Mouse (Mus musculus): Measurements from ENCODE around the gene Ly6g6f. TPM values are rescaled to one million over a fixed set of nuclear protein-coding genes. Genes with fewer than 3 reads are reported as not detected.

Gene Ly6g6f
- polyA plus RNA-seq, 1 experiment from 2014 or later: 0.18 TPM

- H3K9me3 ChIP-seq: no peaks in the 10 kb centered on the region
- H3K4me2 ChIP-seq: peak within 1 kb of the TSS; percentile 45
- peaks cover 32% of the 10 kb centered on the region for H3K4me1 ChIP-seq
- ATAC-seq (ENCODE audit: insufficient number of reproducible peaks, insufficient read depth, low FRiP score, low TSS enrichment, low read depth): no peak
- WGBS: 5% methylated on average over 10 of the region's 10 CpGs
- peaks cover 16% of the 10 kb centered on the region for H3K27me3 ChIP-seq
- H3K9ac ChIP-seq: no peak within 1 kb of the TSS; the same call in 1 of the 2 replicates
- no peaks in the 10 kb centered on the region for H3K36me3 ChIP-seq
- peak within 1 kb of the TSS; percentile 20; the same call in 1 of the 2 replicates for H3K4me3 ChIP-seq
- peak within 1 kb of the TSS; percentile 55; the same call in 1 of the 2 replicates for H3K27ac ChIP-seq
These were observed 8.8 kb downstream of the Ly6g6f start, which contains the start of gene Ly6g6e for GRCm38 (mm10) chr17:35076507-35077176. Gene Ly6g6e (plus strand): TSS chr17:35076902.

- H3K9me3 ChIP-seq: no peaks in the 10 kb centered on the region
- 41% methylated on average over 17 of the region's 17 CpGs for WGBS
- H3K4me3 ChIP-seq: no peak overlapping the region
- no peak overlapping the region for H3K27ac ChIP-seq
- no peak overlapping the region for H3K9ac ChIP-seq
- peaks cover 32% of the 10 kb centered on the region for H3K4me1 ChIP-seq
- no peaks in the 10 kb centered on the region for H3K36me3 ChIP-seq
- H3K27me3 ChIP-seq: peaks cover 13% of the 10 kb centered on the region
- no peak for ATAC-seq (ENCODE audit: insufficient number of reproducible peaks, insufficient read depth, low FRiP score, low TSS enrichment, low read depth)
- H3K4me2 ChIP-seq: no peak overlapping the region
These were observed 11.3 kb downstream of the Ly6g6f start for GRCm38 (mm10) chr17:35074097-35074496.

- H3K27ac ChIP-seq: no peak overlapping the region
- no peak overlapping the region for H3K4me2 ChIP-seq
- 83% methylated on average over 9 of the region's 9 CpGs for WGBS
- no peaks in the 10 kb centered on the region for H3K36me3 ChIP-seq
- H3K4me1 ChIP-seq: peaks cover 13% of the 10 kb centered on the region
- H3K4me3 ChIP-seq: no peak overlapping the region
- no peak overlapping the region for H3K9ac ChIP-seq
- H3K9me3 ChIP-seq: no peaks in the 10 kb centered on the region
- no peak for ATAC-seq (ENCODE audit: insufficient number of reproducible peaks, insufficient read depth, low FRiP score, low TSS enrichment, low read depth)
- H3K27me3 ChIP-seq: peaks cover 24% of the 10 kb centered on the region
These were observed 14.0 kb downstream of the Ly6g6f start for GRCm38 (mm10) chr17:35071454-35071853.

GRCm38 (mm10) chr17:35070556-35071229, 14.7 kb downstream of the Ly6g6f start:
- ATAC-seq (ENCODE audit: insufficient number of reproducible peaks, insufficient read depth, low FRiP score, low TSS enrichment, low read depth): no peak
- H3K36me3 ChIP-seq: no peaks in the 10 kb centered on the region
- no peaks in the 10 kb centered on the region for H3K9me3 ChIP-seq
- 31% methylated on average over 6 of the region's 6 CpGs for WGBS
- H3K4me2 ChIP-seq: no peak overlapping the region
- H3K4me1 ChIP-seq: peaks cover 7% of the 10 kb centered on the region
- H3K4me3 ChIP-seq: no peak overlapping the region
- H3K27ac ChIP-seq: no peak overlapping the region
- peaks cover 31% of the 10 kb centered on the region for H3K27me3 ChIP-seq
- H3K9ac ChIP-seq: no peak overlapping the region

- no peak overlapping the region for H3K9ac ChIP-seq
- no peak overlapping the region for H3K27ac ChIP-seq
- peaks cover 17% of the 10 kb centered on the region for H3K4me1 ChIP-seq
- peaks cover 2% of the 10 kb centered on the region for H3K36me3 ChIP-seq
- no peak for ATAC-seq (ENCODE audit: insufficient number of reproducible peaks, insufficient read depth, low FRiP score, low TSS enrichment, low read depth)
- H3K4me3 ChIP-seq: no peak overlapping the region
- peaks cover 55% of the 10 kb centered on the region for H3K27me3 ChIP-seq
- H3K9me3 ChIP-seq: no peaks in the 10 kb centered on the region
- H3K4me2 ChIP-seq: no peak overlapping the region
- 75% methylated on average over 17 of the region's 17 CpGs for WGBS
These were observed 17.0 kb downstream of the Ly6g6f start for GRCm38 (mm10) chr17:35068213-35068914.

GRCm38 (mm10) chr17:35066084-35066483, 19.3 kb downstream of the Ly6g6f start, which contains the start of gene Mpig6b:
Gene Mpig6b (minus strand): TSS chr17:35066184.
- Histone ChIP-seq H3K4me1 (peaks cover 20% of the 10 kb centered on the region), H3K4me2 (peak within 1 kb of the TSS; percentile 66), H3K27ac (peak within 1 kb of the TSS; percentile 60; the same call in 1 of the 2 replicates), H3K4me3 (peak within 1 kb of the TSS; percentile 41), H3K36me3 (peaks cover 23% of the 10 kb centered on the region), H3K9ac (peak within 1 kb of the TSS; percentile 58), H3K9me3 (no peaks in the 10 kb centered on the region), H3K27me3 (peaks cover 56% of the 10 kb centered on the region)
- no peak for ATAC-seq (ENCODE audit: insufficient number of reproducible peaks, insufficient read depth, low FRiP score, low TSS enrichment, low read depth)
- WGBS: 42% methylated on average over 10 of the region's 10 CpGs

GRCm38 (mm10) chr17:35064951-35065947, 20.2 kb downstream of the Ly6g6f start, which contains the start of gene Ly6g6c:
Gene Ly6g6c (plus strand): TSS chr17:35065388.
- ATAC-seq (ENCODE audit: insufficient number of reproducible peaks, insufficient read depth, low FRiP score, low TSS enrichment, low read depth): peak; percentile 23; the same call in 1 of the 2 replicates
- WGBS: 2% methylated on average over 48 of the region's 48 CpGs
- H3K27me3 ChIP-seq: peaks cover 56% of the 10 kb centered on the region

GRCm38 (mm10) chr17:35064378-35064877, 21.0 kb downstream of the Ly6g6f start:
- peak overlapping the region; percentile 45; the same call in 1 of the 2 replicates for H3K27ac ChIP-seq
- no peaks in the 10 kb centered on the region for H3K9me3 ChIP-seq
- peak overlapping the region; percentile 41 for H3K4me3 ChIP-seq
- H3K36me3 ChIP-seq: peaks cover 32% of the 10 kb centered on the region
- WGBS: 27% methylated on average over 10 of the region's 10 CpGs
- no peak for ATAC-seq (ENCODE audit: insufficient number of reproducible peaks, insufficient read depth, low FRiP score, low TSS enrichment, low read depth)
- peak overlapping the region; percentile 66 for H3K4me2 ChIP-seq
- peaks cover 34% of the 10 kb centered on the region for H3K4me1 ChIP-seq
- peak overlapping the region; percentile 58; the same call in 1 of the 2 replicates for H3K9ac ChIP-seq
- H3K27me3 ChIP-seq: peaks cover 56% of the 10 kb centered on the region

More at GRCm38 (mm10) chr17:35064951-35065947, 20.2 kb downstream of the Ly6g6f start, which contains the start of gene Ly6g6c:
- Histone ChIP-seq H3K4me1 (peaks cover 29% of the 10 kb centered on the region), H3K27ac (peak within 1 kb of the TSS; percentile 60; the same call in 1 of the 2 replicates), H3K4me2 (peak within 1 kb of the TSS; percentile 66), H3K9me3 (no peaks in the 10 kb centered on the region), H3K4me3 (peak within 1 kb of the TSS; percentile 41), H3K36me3 (peaks cover 32% of the 10 kb centered on the region), H3K9ac (peak within 1 kb of the TSS; percentile 58)

- Histone ChIP-seq H3K4me2 (no peak overlapping the region), H3K27ac (no peak overlapping the region), H3K36me3 (peaks cover 34% of the 10 kb centered on the region), H3K9me3 (no peaks in the 10 kb centered on the region), H3K4me1 (peaks cover 37% of the 10 kb centered on the region), H3K27me3 (peaks cover 51% of the 10 kb centered on the region), H3K9ac (no peak overlapping the region), H3K4me3 (no peak overlapping the region)
- ATAC-seq (ENCODE audit: insufficient number of reproducible peaks, insufficient read depth, low FRiP score, low TSS enrichment, low read depth): no peak
- WGBS: 98% methylated on average over 3 of the region's 3 CpGs
These were observed 21.9 kb downstream of the Ly6g6f start for GRCm38 (mm10) chr17:35063466-35063865.

GRCm38 (mm10) chr17:35061299-35061698, 24.1 kb downstream of the Ly6g6f start:
- Histone ChIP-seq H3K4me1 (peaks cover 37% of the 10 kb centered on the region), H3K9ac (no peak overlapping the region), H3K4me3 (peak overlapping the region; percentile 76), H3K9me3 (no peaks in the 10 kb centered on the region), H3K4me2 (peak overlapping the region; percentile 96), H3K27me3 (peaks cover 31% of the 10 kb centered on the region), H3K27ac (no peak overlapping the region), H3K36me3 (peaks cover 54% of the 10 kb centered on the region)
- no peak for ATAC-seq (ENCODE audit: insufficient number of reproducible peaks, insufficient read depth, low FRiP score, low TSS enrichment, low read depth)
- 83% methylated on average over 8 of the region's 8 CpGs for WGBS

All from embryonic facial prominence, embryonic 13.5 days (tissue).